Mouse (Mus musculus) testis, adult 2 months (tissue): ENCODE measurements around the gene Mettl22.

Source experiments
- CTCF ChIP-seq: fragments of 200-500 bp; IDR thresholded peaks from 2 replicates; pipeline ENCODE4 v1.5.1; 2012; ENCODE audit warnings: low read depth, mild to moderate bottlenecking, inconsistent platforms, low read length, moderate library complexity; ENCODE audit not compliant: control insufficient read depth, insufficient read depth, insufficient replicate concordance
- POLR2A ChIP-seq: fragments of 200-500 bp; IDR thresholded peaks from 2 replicates; pipeline ENCODE4 v1.6.1; 2012; ENCODE audit warnings: low read depth, mild to moderate bottlenecking, inconsistent platforms, low read length, moderate library complexity; ENCODE audit not compliant: control insufficient read depth

GRCm38 (mm10) chr16:8532894-8533293 is 62.3 kb downstream of the Mettl22 start:
- no peak for TF ChIP-seq CTCF
- TF ChIP-seq POLR2A, result no peak
